Mouse (Mus musculus): Measurements from ENCODE around the gene Gpr108. TPM values are rescaled to one million over a fixed set of nuclear protein-coding genes. Genes with fewer than 3 reads are reported as not detected.
"Not testable (repeated sequence)": the region's sequence is repeated elsewhere in the genome, so short reads cannot be mapped to it uniquely, and the experiment has no call there.

Gpr108 gene
- polyA plus RNA-seq, 1 experiment from 2014 or later = 37.6 TPM

- 57% methylated on average over 9 of the region's 9 CpGs for WGBS
- H3K4me3 ChIP-seq (replicated peaks; ENCODE audit: low read depth, low read length) = no peak overlapping the region
- no peak for DNase-seq (ENCODE audit: low spot score)
- no peaks in the 10 kb centered on the region for H3K9me3 ChIP-seq (replicated peaks; ENCODE audit: low read length)
- no peak overlapping the region for H3K4me2 ChIP-seq (ENCODE audit: low read length)
- ATAC-seq (replicated peaks; ENCODE audit: low FRiP score, low read depth) = no peak
- TF ChIP-seq CTCF (IDR thresholded peaks at IDR 0.05; ENCODE audit: low read depth) = no peak
- H3K36me3 ChIP-seq (ENCODE audit: insufficient read depth, low read length) = no peaks in the 10 kb centered on the region
- peaks cover 6% of the 10 kb centered on the region for H3K4me1 ChIP-seq (replicated peaks; ENCODE audit: insufficient read depth, low read length)
- H3K27ac ChIP-seq = no peak overlapping the region
- no peaks in the 10 kb centered on the region for H3K27me3 ChIP-seq (ENCODE audit: insufficient read depth, low read length)
- no peak overlapping the region for H3K9ac ChIP-seq (ENCODE audit: low read depth, low read length)
Observed at GRCm38 (mm10) chr17:57279591-57280224, 31.5 kb upstream of the Gpr108 start.

- TF ChIP-seq CTCF (IDR thresholded peaks at IDR 0.05; ENCODE audit: low read depth) = no peak
- Histone ChIP-seq H3K27ac (no peak within 1 kb of the TSS), H3K4me1 (replicated peaks; ENCODE audit: insufficient read depth, low read length) (peaks cover 6% of the 10 kb centered on the region), H3K9ac (ENCODE audit: low read depth, low read length) (no peak within 1 kb of the TSS), H3K27me3 (ENCODE audit: insufficient read depth, low read length) (no peaks in the 10 kb centered on the region), H3K4me2 (ENCODE audit: low read length) (no peak within 1 kb of the TSS), H3K4me3 (replicated peaks; ENCODE audit: low read depth, low read length) (no peak within 1 kb of the TSS), H3K36me3 (ENCODE audit: insufficient read depth, low read length) (no peaks in the 10 kb centered on the region), H3K9me3 (replicated peaks; ENCODE audit: low read length) (no peaks in the 10 kb centered on the region)
- 64% methylated on average over 26 of the region's 26 CpGs for WGBS
- no peak for DNase-seq (ENCODE audit: low spot score)
- ATAC-seq (replicated peaks; ENCODE audit: low FRiP score, low read depth) = no peak
Observed at GRCm38 (mm10) chr17:57278943-57279590, 30.8 kb upstream of the Gpr108 start, which contains the start of gene Vav1. Gene Vav1, plus strand, starts transcription at chr17:57279100.

GRCm38 (mm10) chr17:57278537-57278936, 30.3 kb upstream of the Gpr108 start:
- WGBS = 77% methylated on average over 2 of the region's 2 CpGs
- no peak overlapping the region for H3K27ac ChIP-seq
- H3K4me2 ChIP-seq (ENCODE audit: low read length) = no peak overlapping the region
- DNase-seq (ENCODE audit: low spot score) (no peak), ATAC-seq (replicated peaks; ENCODE audit: low FRiP score, low read depth) (no peak)
- H3K36me3 ChIP-seq (ENCODE audit: insufficient read depth, low read length) = no peaks in the 10 kb centered on the region
- H3K27me3 ChIP-seq (ENCODE audit: insufficient read depth, low read length) = no peaks in the 10 kb centered on the region
- no peak for TF ChIP-seq CTCF (IDR thresholded peaks at IDR 0.05; ENCODE audit: low read depth)
- no peak overlapping the region for H3K9ac ChIP-seq (ENCODE audit: low read depth, low read length)
- H3K4me1 ChIP-seq (replicated peaks; ENCODE audit: insufficient read depth, low read length) = peaks cover 6% of the 10 kb centered on the region
- no peak overlapping the region for H3K4me3 ChIP-seq (replicated peaks; ENCODE audit: low read depth, low read length)
- no peaks in the 10 kb centered on the region for H3K9me3 ChIP-seq (replicated peaks; ENCODE audit: low read length)

- H3K9ac ChIP-seq (ENCODE audit: low read depth, low read length); H3K4me1 ChIP-seq (replicated peaks; ENCODE audit: insufficient read depth, low read length); H3K27ac ChIP-seq; DNase-seq (ENCODE audit: low spot score); H3K4me3 ChIP-seq (replicated peaks; ENCODE audit: low read depth, low read length); ATAC-seq (replicated peaks; ENCODE audit: low FRiP score, low read depth); H3K9me3 ChIP-seq (replicated peaks; ENCODE audit: low read length); H3K27me3 ChIP-seq (ENCODE audit: insufficient read depth, low read length); H3K4me2 ChIP-seq (ENCODE audit: low read length); H3K36me3 ChIP-seq (ENCODE audit: insufficient read depth, low read length): not testable (repeated sequence)
- 87% methylated on average over 4 of the region's 5 CpGs for WGBS
Observed at GRCm38 (mm10) chr17:57277598-57278261, 29.5 kb upstream of the Gpr108 start.

- H3K4me3 ChIP-seq (replicated peaks; ENCODE audit: low read depth, low read length) = peak overlapping the region; percentile 50
Observed at GRCm38 (mm10) chr17:57276634-57277121, 28.4 kb upstream of the Gpr108 start.

GRCm38 (mm10) chr17:57275997-57276351, 27.7 kb upstream of the Gpr108 start:
- no peaks in the 10 kb centered on the region for H3K36me3 ChIP-seq (ENCODE audit: insufficient read depth, low read length)
- H3K9me3 ChIP-seq (replicated peaks; ENCODE audit: low read length) = no peaks in the 10 kb centered on the region
- DNase-seq (ENCODE audit: low spot score) = peak; percentile 25
- H3K4me2 ChIP-seq (ENCODE audit: low read length) = peak overlapping the region; percentile 61
- H3K27me3 ChIP-seq (ENCODE audit: insufficient read depth, low read length) = no peaks in the 10 kb centered on the region
- no peak for TF ChIP-seq CTCF (IDR thresholded peaks at IDR 0.05; ENCODE audit: low read depth)
- under 1% methylated on average over 13 of the region's 13 CpGs for WGBS
- peaks cover 6% of the 10 kb centered on the region for H3K4me1 ChIP-seq (replicated peaks; ENCODE audit: insufficient read depth, low read length)
- ATAC-seq (replicated peaks; ENCODE audit: low FRiP score, low read depth) = peak; percentile 7; the same call in 1 of the 2 replicates
- H3K27ac ChIP-seq = peak overlapping the region; percentile 74; the same call in 1 of the 2 replicates
- H3K9ac ChIP-seq (ENCODE audit: low read depth, low read length) = peak overlapping the region; percentile 64; the same call in 1 of the 2 replicates
- peak overlapping the region; percentile 50 for H3K4me3 ChIP-seq (replicated peaks; ENCODE audit: low read depth, low read length)

More at GRCm38 (mm10) chr17:57276634-57277121, 28.4 kb upstream of the Gpr108 start:
- peak; percentile 92 for TF ChIP-seq CTCF (IDR thresholded peaks at IDR 0.05; ENCODE audit: low read depth)
- no peaks in the 10 kb centered on the region for H3K27me3 ChIP-seq (ENCODE audit: insufficient read depth, low read length)
- WGBS = under 1% methylated on average over 20 of the region's 20 CpGs
- ATAC-seq (replicated peaks; ENCODE audit: low FRiP score, low read depth) = peak; percentile 50
- peak overlapping the region; percentile 61 for H3K4me2 ChIP-seq (ENCODE audit: low read length)
- peaks cover 6% of the 10 kb centered on the region for H3K4me1 ChIP-seq (replicated peaks; ENCODE audit: insufficient read depth, low read length)
- H3K9me3 ChIP-seq (replicated peaks; ENCODE audit: low read length) = no peaks in the 10 kb centered on the region
- no peak overlapping the region for H3K9ac ChIP-seq (ENCODE audit: low read depth, low read length)
- DNase-seq (ENCODE audit: low spot score) = peak; percentile 92
- H3K27ac ChIP-seq = no peak overlapping the region
- no peaks in the 10 kb centered on the region for H3K36me3 ChIP-seq (ENCODE audit: insufficient read depth, low read length)

Data from kidney, postnatal 0 days (tissue).